Mouse (Mus musculus) hindbrain, embryonic 16.5 days (tissue): ENCODE data around the gene Wdr62. TPM values are rescaled to one million over a fixed set of nuclear protein-coding genes. Genes with fewer than 3 reads are reported as not detected.
A peak's percentile ranks its signal among the peaks of the same experiment; 100 is the strongest.

Source experiments
- ATAC-seq: fragments of 200-750 bp; cut with Nextera tagmentation; 2 replicates; pipeline ENCODE4 v1.8.0; 2017; ENCODE audit warnings: moderate TSS enrichment, moderate library complexity
- H3K27ac ChIP-seq: fragments of 300-500 bp; sonication (generic); 2 replicates; pipeline ENCODE4 v1.5.1; 2014; ENCODE audit warnings: low read depth, mild to moderate bottlenecking, control low read depth, low read length, moderate library complexity
- H3K27me3 ChIP-seq: fragments of 300-500 bp; sonication (generic); replicated peaks from 2 replicates; pipeline ENCODE4 v1.6.1; 2014; ENCODE audit warnings: low read length; ENCODE audit not compliant: control insufficient read depth, insufficient read depth
- H3K36me3 ChIP-seq: fragments of 300-500 bp; sonication (generic); 2 replicates; pipeline ENCODE4 v1.6.1; 2014; ENCODE audit warnings: mild to moderate bottlenecking, low read length, moderate library complexity, mixed read lengths; ENCODE audit not compliant: control insufficient read depth, insufficient read depth
- H3K4me1 ChIP-seq: fragments of 300-500 bp; sonication (generic); 2 replicates; pipeline ENCODE4 v1.6.1; 2014; ENCODE audit warnings: low read depth, low read length; ENCODE audit not compliant: control insufficient read depth, insufficient read depth
- H3K4me2 ChIP-seq: fragments of 300-500 bp; sonication (generic); 2 replicates; pipeline ENCODE4 v1.6.1; 2014; ENCODE audit warnings: mild to moderate bottlenecking, low read length, control low read depth, moderate library complexity
- H3K4me3 ChIP-seq: fragments of 300-500 bp; sonication (generic); 2 replicates; pipeline ENCODE4 v1.5.1; 2014; ENCODE audit warnings: mild to moderate bottlenecking, low read length, control low read depth, moderate library complexity
- H3K9ac ChIP-seq: fragments of 300-500 bp; sonication (generic); 2 replicates; pipeline ENCODE4 v1.6.1; 2014; ENCODE audit warnings: low read depth, mild to moderate bottlenecking, control low read depth, low read length, moderate library complexity
- H3K9me3 ChIP-seq: fragments of 300-500 bp; sonication (generic); 2 replicates; pipeline ENCODE4 v1.6.1; 2014; ENCODE audit warnings: mild to moderate bottlenecking, low read length, moderate library complexity; ENCODE audit not compliant: control insufficient read depth
- WGBS: fragments of 180-500 bp; shearing (Covaris S2); extraction: QIAGEN DNeasy Blood & Tissue Kit; methylation state at CpG from one replicate; pipeline ENCODE4 v1.1.7; 2014; 5-methylcytosine and 5-hydroxymethylcytosine counted together
- polyA plus RNA-seq: library from polyadenylated mRNA; unstranded; fragments of >200 nt; fragmentation: Nextera tagmentation; extraction: Ambion mirVana; gene quantifications from 2 replicates; pipeline ENCODE4 v1.2.1, GENCODE M21; 2015

The Wdr62 gene
- polyA plus RNA-seq, 1 experiment from 2014 or later = 3.9 TPM

GRCm38 (mm10) chr7:30291215-30292131 lies 11.3 kb upstream of the Wdr62 start, which contains the start of gene Clip3:
Gene Clip3 (plus strand): TSS chr7:30291728.
- Histone ChIP-seq H3K27ac (peak within 1 kb of the TSS; percentile 86), H3K36me3 (peaks cover 13% of the 10 kb centered on the region), H3K27me3 (no peaks in the 10 kb centered on the region), H3K4me1 (peaks cover 29% of the 10 kb centered on the region), H3K4me2 (peak within 1 kb of the TSS; percentile 91), H3K4me3 (peak within 1 kb of the TSS; percentile 59), H3K9me3 (no peaks in the 10 kb centered on the region), H3K9ac (peak within 1 kb of the TSS; percentile 94)
- 7% methylated on average over 33 of the region's 35 CpGs for WGBS
- peak; percentile 88 for ATAC-seq

- no peak overlapping the region for H3K4me3 ChIP-seq
- no peaks in the 10 kb centered on the region; the same call in 1 of the 2 replicates for H3K36me3 ChIP-seq
- no peak overlapping the region; the same call in 1 of the 2 replicates for H3K27ac ChIP-seq
- peaks cover 28% of the 10 kb centered on the region for H3K4me1 ChIP-seq
- no peak overlapping the region for H3K9ac ChIP-seq
- H3K9me3 ChIP-seq = no peaks in the 10 kb centered on the region
- 48% methylated on average over 10 of the region's 10 CpGs for WGBS
- H3K27me3 ChIP-seq = no peaks in the 10 kb centered on the region
- no peak overlapping the region for H3K4me2 ChIP-seq
- peak; percentile 8; the same call in 1 of the 2 replicates for ATAC-seq
Measured at GRCm38 (mm10) chr7:30289714-30290399, 9.6 kb upstream of the Wdr62 start.

GRCm38 (mm10) chr7:30289071-30289713 lies 9.0 kb upstream of the Wdr62 start:
- H3K4me1 ChIP-seq = peaks cover 21% of the 10 kb centered on the region
- H3K36me3 ChIP-seq = no peaks in the 10 kb centered on the region
- no peak overlapping the region for H3K4me2 ChIP-seq
- no peak overlapping the region for H3K4me3 ChIP-seq
- H3K27me3 ChIP-seq = no peaks in the 10 kb centered on the region
- no peak overlapping the region for H3K9ac ChIP-seq
- 76% methylated on average over 7 of the region's 7 CpGs for WGBS
- H3K9me3 ChIP-seq = no peaks in the 10 kb centered on the region
- no peak overlapping the region; the same call in 1 of the 2 replicates for H3K27ac ChIP-seq
- no peak for ATAC-seq

- ATAC-seq = no peak
- Histone ChIP-seq H3K4me3 (no peak overlapping the region), H3K36me3 (no peaks in the 10 kb centered on the region), H3K4me2 (no peak overlapping the region), H3K9ac (no peak overlapping the region), H3K27me3 (no peaks in the 10 kb centered on the region), H3K9me3 (no peaks in the 10 kb centered on the region), H3K27ac (no peak overlapping the region), H3K4me1 (peaks cover 12% of the 10 kb centered on the region)
- WGBS = 64% methylated on average over 6 of the region's 6 CpGs
Measured at GRCm38 (mm10) chr7:30288046-30288445, 7.8 kb upstream of the Wdr62 start.

- Histone ChIP-seq H3K4me1 (peaks cover 6% of the 10 kb centered on the region), H3K36me3 (no peaks in the 10 kb centered on the region), H3K9me3 (no peaks in the 10 kb centered on the region), H3K9ac (no peak overlapping the region), H3K27me3 (no peaks in the 10 kb centered on the region), H3K4me2 (no peak overlapping the region), H3K4me3 (no peak overlapping the region), H3K27ac (no peak overlapping the region)
- no peak for ATAC-seq
- WGBS = 56% methylated on average over 8 of the region's 8 CpGs
Measured at GRCm38 (mm10) chr7:30286701-30287410, 6.6 kb upstream of the Wdr62 start.

GRCm38 (mm10) chr7:30282740-30283139 lies 2.5 kb upstream of the Wdr62 start:
- WGBS = 81% methylated on average over 7 of the region's 7 CpGs
- no peak for ATAC-seq
- Histone ChIP-seq H3K27ac (no peak overlapping the region), H3K4me1 (peaks cover 2% of the 10 kb centered on the region; the same call in 1 of the 2 replicates), H3K9ac (no peak overlapping the region), H3K27me3 (no peaks in the 10 kb centered on the region), H3K4me2 (no peak overlapping the region), H3K4me3 (no peak overlapping the region), H3K36me3 (no peaks in the 10 kb centered on the region), H3K9me3 (no peaks in the 10 kb centered on the region)

- Histone ChIP-seq H3K9ac (no peak overlapping the region), H3K36me3 (no peaks in the 10 kb centered on the region), H3K4me2 (no peak overlapping the region), H3K9me3 (no peaks in the 10 kb centered on the region), H3K4me1 (peaks cover 2% of the 10 kb centered on the region; the same call in 1 of the 2 replicates), H3K4me3 (no peak overlapping the region), H3K27me3 (no peaks in the 10 kb centered on the region), H3K27ac (no peak overlapping the region)
- ATAC-seq = no peak
- WGBS = 74% methylated on average over 4 of the region's 4 CpGs
Measured at GRCm38 (mm10) chr7:30281522-30281921, 1.3 kb upstream of the Wdr62 start.

- Histone ChIP-seq H3K9ac (peak overlapping the region; percentile 66), H3K27me3 (no peaks in the 10 kb centered on the region), H3K9me3 (no peaks in the 10 kb centered on the region), H3K4me1 (peaks cover 2% of the 10 kb centered on the region; the same call in 1 of the 2 replicates), H3K36me3 (no peaks in the 10 kb centered on the region), H3K4me3 (peak overlapping the region; percentile 74), H3K27ac (peak overlapping the region; percentile 99), H3K4me2 (peak overlapping the region; percentile 99)
- under 1% methylated on average over 20 of the region's 20 CpGs for WGBS
- ATAC-seq = peak; percentile 89
Measured at GRCm38 (mm10) chr7:30280670-30281138, 485 bp upstream of the Wdr62 start.
